Mouse (Mus musculus) ES-Bruce4 (cell line): Measurements from ENCODE around the gene Ispd. TPM values are rescaled to one million over a fixed set of nuclear protein-coding genes. Genes with fewer than 3 reads are reported as not detected.

Experiments
- H3K27ac ChIP-seq: 2 replicates; pipeline ENCODE4 v1.5.1; 2012; ENCODE audit warnings: low read length, inconsistent platforms; ENCODE audit not compliant: insufficient read depth
- H3K27me3 ChIP-seq: 2 replicates; pipeline ENCODE4 v1.6.1; 2012; ENCODE audit warnings: mild to moderate bottlenecking, low read length, inconsistent platforms; ENCODE audit not compliant: control insufficient read depth, poor library complexity, insufficient read depth, severe bottlenecking
- H3K36me3 ChIP-seq: 2 replicates; pipeline ENCODE4 v1.6.1; 2012; ENCODE audit warnings: inconsistent platforms, mild to moderate bottlenecking, low read length, moderate library complexity; ENCODE audit not compliant: control insufficient read depth, poor library complexity, insufficient read depth, severe bottlenecking
- H3K4me1 ChIP-seq: one replicate; pipeline ENCODE4 v1.8.1; 2011; ENCODE audit warnings: low read length; ENCODE audit not compliant: control insufficient read depth, insufficient read depth
- H3K4me3 ChIP-seq: 2 replicates; pipeline ENCODE4 v1.5.1; 2011; ENCODE audit warnings: low read depth, mild to moderate bottlenecking, low read length
- H3K9ac ChIP-seq: 2 replicates; pipeline ENCODE4 v1.6.1; 2012; ENCODE audit warnings: low read depth, mild to moderate bottlenecking, inconsistent platforms; ENCODE audit not compliant: poor library complexity, severe bottlenecking
- H3K9me3 ChIP-seq: replicated peaks from 2 replicates; pipeline ENCODE4 v1.6.1; 2012; ENCODE audit warnings: mild to moderate bottlenecking, low read length, inconsistent platforms; ENCODE audit not compliant: control insufficient read depth, poor library complexity, insufficient read depth, severe bottlenecking
- CTCF ChIP-seq: IDR thresholded peaks from one replicate; pipeline ENCODE4 v1.8.1; 2011; ENCODE audit warnings: low read depth, low read length
- EP300 ChIP-seq: IDR thresholded peaks from 2 replicates; pipeline ENCODE4 v1.6.1; 2011; ENCODE audit warnings: low read depth, low read length; ENCODE audit not compliant: insufficient read depth
- POLR2A ChIP-seq: IDR thresholded peaks from one replicate; pipeline ENCODE4 v1.8.1; 2011; ENCODE audit warnings: low read length; ENCODE audit not compliant: insufficient read depth
- polyA plus RNA-seq: library from polyadenylated mRNA; stranded (reverse); fragments of >200 nt; gene quantifications from 2 replicates; pipeline ENCODE4 v1.2.4, GENCODE M21; 2011; ENCODE audit warnings: low read depth; ENCODE audit not compliant: missing spikeins, insufficient read depth, insufficient read length

Gene Ispd
- polyA plus RNA-seq, 1 experiment: 1.2 TPM

GRCm38 (mm10) chr12:36475269-36475668 lies 94.0 kb downstream of the Ispd start:
- H3K27me3 ChIP-seq: no peaks in the 10 kb centered on the region
- no peaks in the 10 kb centered on the region for H3K9me3 ChIP-seq
- H3K36me3 ChIP-seq: no peaks in the 10 kb centered on the region
- H3K4me1 ChIP-seq: no peaks in the 10 kb centered on the region
- H3K9ac ChIP-seq: no peak overlapping the region
- TF ChIP-seq EP300: no peak
- no peak for TF ChIP-seq CTCF
- no peak for TF ChIP-seq POLR2A
- no peak overlapping the region for H3K27ac ChIP-seq
- no peak overlapping the region for H3K4me3 ChIP-seq

DNA sequence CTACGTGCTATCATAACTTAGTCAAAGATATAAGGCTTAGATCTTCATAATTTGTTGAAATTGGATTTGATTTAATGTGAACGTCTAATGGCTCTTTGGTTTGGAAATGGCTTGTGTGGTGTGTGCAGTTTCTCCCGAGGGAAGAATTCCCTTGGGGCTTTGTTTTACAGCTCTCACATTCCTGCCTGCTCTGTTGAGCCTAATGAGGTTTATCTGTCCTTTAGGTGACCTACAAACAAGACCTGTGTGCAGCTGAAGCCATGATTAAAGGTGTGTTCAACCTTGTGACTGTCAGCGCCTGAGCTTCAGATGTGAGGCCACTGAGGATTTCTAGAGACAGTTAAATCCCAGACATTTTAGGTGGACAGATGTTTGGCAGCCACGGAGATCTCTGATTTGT lies 95.2 kb downstream of the Ispd start:
- no peaks in the 10 kb centered on the region for H3K9me3 ChIP-seq
- TF ChIP-seq EP300 (no peak), CTCF (no peak), POLR2A (no peak)

GRCm38 (mm10) chr12:36477501-36477900 lies 96.3 kb downstream of the Ispd start:
- H3K4me3 ChIP-seq: no peak overlapping the region
- no peak overlapping the region for H3K9ac ChIP-seq
- TF ChIP-seq EP300 (no peak), CTCF (no peak), POLR2A (no peak)
- H3K9me3 ChIP-seq: no peaks in the 10 kb centered on the region
- H3K4me1 ChIP-seq: no peaks in the 10 kb centered on the region
- H3K27me3 ChIP-seq: no peaks in the 10 kb centered on the region
- H3K36me3 ChIP-seq: no peaks in the 10 kb centered on the region
- no peak overlapping the region for H3K27ac ChIP-seq

More for the DNA sequence above, 95.2 kb downstream of the Ispd start:
- Histone ChIP-seq H3K9ac (no peak overlapping the region), H3K36me3 (no peaks in the 10 kb centered on the region), H3K27ac (no peak overlapping the region), H3K4me3 (no peak overlapping the region), H3K4me1 (no peaks in the 10 kb centered on the region), H3K27me3 (no peaks in the 10 kb centered on the region)

GRCm38 (mm10) chr12:36477926-36478325 lies 96.7 kb downstream of the Ispd start:
- no peak for TF ChIP-seq POLR2A
- TF ChIP-seq EP300: no peak
- TF ChIP-seq CTCF: no peak
- H3K27ac ChIP-seq: no peak overlapping the region
- H3K4me1 ChIP-seq: no peaks in the 10 kb centered on the region
- no peaks in the 10 kb centered on the region for H3K9me3 ChIP-seq
- H3K36me3 ChIP-seq: no peaks in the 10 kb centered on the region
- no peaks in the 10 kb centered on the region for H3K27me3 ChIP-seq
- H3K9ac ChIP-seq: no peak overlapping the region
- H3K4me3 ChIP-seq: no peak overlapping the region

DNA sequence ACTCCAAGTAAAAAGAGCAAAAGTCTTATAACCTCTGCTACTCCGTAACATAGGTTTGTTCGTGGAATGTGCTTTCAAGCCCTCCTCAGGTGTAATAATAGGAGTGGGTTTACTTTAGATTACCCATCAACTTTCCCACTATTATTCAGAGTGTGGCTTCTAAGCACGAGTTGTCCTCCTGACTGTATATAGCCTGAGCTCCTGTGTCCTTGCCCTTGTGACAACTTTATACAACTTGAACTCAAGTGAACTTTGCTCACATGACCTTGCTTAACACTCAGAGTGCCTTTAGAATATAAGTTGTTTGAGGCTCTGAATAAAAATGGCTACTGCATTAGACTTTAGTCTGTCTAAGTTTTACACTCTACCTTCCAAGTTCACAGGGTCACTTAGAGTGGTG lies 100.5 kb downstream of the Ispd start:
- Histone ChIP-seq H3K27ac (no peak overlapping the region), H3K36me3 (no peaks in the 10 kb centered on the region), H3K9me3 (no peaks in the 10 kb centered on the region), H3K9ac (no peak overlapping the region), H3K4me1 (no peaks in the 10 kb centered on the region), H3K27me3 (no peaks in the 10 kb centered on the region), H3K4me3 (no peak overlapping the region)
- TF ChIP-seq CTCF (no peak), POLR2A (no peak), EP300 (no peak)

- Histone ChIP-seq H3K9ac (no peak overlapping the region), H3K4me3 (no peak overlapping the region), H3K27me3 (no peaks in the 10 kb centered on the region), H3K4me1 (no peaks in the 10 kb centered on the region), H3K36me3 (no peaks in the 10 kb centered on the region), H3K9me3 (no peaks in the 10 kb centered on the region), H3K27ac (no peak overlapping the region)
- TF ChIP-seq CTCF: no peak
- no peak for TF ChIP-seq POLR2A
- TF ChIP-seq EP300: no peak
Observed at GRCm38 (mm10) chr12:36483346-36483745, 102.1 kb downstream of the Ispd start.
